Mouse (Mus musculus) frontal cortex, postnatal 36 days (tissue): Measurements from ENCODE around the gene Slc5a3.
A peak's percentile ranks its signal among the peaks of the same experiment; 100 is the strongest.
"Not testable (repeated sequence)": the region's sequence is repeated elsewhere in the genome, so short reads cannot be mapped to it uniquely, and the experiment has no call there.

Experiments used
- DNase-seq, 2 experiments: peaks; one replicate each; pipeline ENCODE4 v3.0.0; 2022; ENCODE audit warnings: low spot score in 2 of 2

The Slc5a3 gene

DNA sequence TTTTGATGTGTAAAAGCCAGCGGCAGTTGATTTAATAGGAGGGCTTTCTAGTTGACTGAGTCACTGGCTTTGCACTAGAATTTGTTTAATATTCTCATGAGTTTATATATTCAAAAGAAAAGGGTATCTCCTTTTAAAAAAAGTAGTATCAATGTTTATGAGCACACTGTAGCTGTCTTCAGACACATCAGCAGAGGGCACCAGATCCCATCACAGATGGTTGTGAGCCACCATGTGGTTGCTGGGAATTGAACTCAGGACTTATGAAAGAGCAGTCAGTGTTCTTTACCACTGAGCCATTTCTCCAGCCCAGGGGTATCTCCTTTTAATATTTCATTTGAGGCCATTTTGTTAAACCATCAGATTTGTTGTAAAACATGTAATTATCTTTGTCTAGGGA is 4.7 kb downstream of the Slc5a3 start:
- no peak for DNase-seq

DNA sequence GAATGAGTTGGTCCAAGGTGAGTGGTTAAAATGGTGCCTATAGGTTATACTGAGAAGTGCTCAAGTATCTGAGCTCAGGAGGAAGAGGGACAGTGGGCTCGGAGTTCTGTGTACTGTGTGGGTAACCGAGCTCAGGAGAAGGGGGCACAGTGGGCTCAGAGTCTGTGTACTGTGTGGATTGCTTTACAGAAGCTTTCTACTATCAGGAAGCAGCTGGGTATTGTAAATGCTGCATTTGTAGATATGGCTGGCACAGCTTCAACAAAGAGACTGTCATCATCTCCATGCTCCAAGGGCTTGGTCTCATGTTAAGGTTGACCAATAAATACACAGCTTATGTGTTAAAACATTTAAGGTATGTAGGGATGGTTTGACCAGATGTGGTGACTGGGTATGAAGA is 6.7 kb downstream of the Slc5a3 start:
- DNase-seq = no peak

DNA sequence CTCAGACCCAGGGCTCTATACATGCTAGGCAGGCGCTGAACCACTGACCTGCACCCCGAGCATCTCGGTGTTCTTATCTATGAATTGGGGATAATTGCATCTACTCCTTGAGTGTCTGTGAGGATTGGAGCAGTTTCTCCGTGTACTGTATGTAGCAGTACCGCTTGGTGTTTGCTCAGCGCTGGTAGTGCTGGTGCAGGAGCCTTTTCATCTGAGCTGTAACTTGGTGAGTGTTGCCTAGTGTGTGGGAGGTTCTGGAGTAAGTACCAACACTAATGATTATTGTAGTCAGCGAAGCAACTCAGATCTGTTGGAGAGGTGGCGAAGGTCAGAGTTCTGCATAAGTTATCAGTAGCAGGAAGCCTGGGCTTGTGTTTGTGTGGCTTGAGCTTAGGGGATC is 12.2 kb downstream of the Slc5a3 start:
- no peak for DNase-seq

DNA sequence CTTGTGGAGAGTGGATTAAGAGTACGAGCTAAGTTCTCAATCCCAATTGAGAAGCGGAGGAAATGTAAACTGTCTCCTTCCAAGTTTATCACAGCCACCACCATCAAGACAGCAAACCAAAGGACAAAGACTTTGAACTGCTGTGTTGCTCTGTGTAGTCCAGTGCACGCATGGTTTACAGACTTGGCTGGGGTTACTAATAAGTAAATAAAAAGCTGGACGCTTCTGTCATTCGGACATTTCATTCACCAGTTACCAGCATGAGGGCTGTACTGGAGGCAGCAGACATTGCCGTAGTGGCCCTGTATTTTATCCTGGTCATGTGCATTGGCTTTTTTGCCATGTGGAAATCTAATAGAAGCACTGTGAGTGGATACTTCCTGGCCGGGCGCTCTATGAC is 18.7 kb downstream of the Slc5a3 start:
- DNase-seq = no peak

DNA sequence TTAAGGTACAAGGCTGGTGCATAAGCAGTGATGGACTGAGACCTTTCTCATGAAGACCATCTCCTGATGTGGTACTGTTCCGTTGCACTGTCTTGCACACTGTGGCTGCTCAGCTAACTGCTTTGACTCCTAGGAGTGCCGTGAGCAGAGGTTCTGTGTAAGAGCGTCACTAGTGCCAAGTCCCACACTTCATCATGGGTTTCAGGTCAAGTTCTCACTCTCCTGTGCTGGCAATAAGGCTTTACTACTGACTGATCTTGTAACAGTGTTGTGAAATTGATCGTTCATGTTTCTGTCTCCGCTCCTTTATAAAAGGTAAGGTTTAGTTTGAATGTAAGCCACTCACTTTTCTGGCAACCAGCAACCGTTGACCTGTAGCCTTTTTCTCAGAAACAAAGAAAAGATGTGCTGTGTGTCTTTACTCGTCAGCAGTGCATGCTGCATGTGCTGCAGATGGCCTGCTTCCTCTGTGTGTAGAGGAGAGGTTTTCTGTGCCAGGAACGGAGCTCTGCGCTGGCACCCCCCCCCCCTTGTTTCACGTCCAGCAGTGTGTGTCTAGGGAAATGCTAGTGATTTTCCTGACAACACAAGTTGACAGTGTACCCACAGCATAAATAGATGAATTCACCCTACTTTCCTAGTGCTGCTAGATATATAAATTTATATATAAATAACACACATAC is 25.8 kb downstream of the Slc5a3 start:
- no peak for DNase-seq

DNA sequence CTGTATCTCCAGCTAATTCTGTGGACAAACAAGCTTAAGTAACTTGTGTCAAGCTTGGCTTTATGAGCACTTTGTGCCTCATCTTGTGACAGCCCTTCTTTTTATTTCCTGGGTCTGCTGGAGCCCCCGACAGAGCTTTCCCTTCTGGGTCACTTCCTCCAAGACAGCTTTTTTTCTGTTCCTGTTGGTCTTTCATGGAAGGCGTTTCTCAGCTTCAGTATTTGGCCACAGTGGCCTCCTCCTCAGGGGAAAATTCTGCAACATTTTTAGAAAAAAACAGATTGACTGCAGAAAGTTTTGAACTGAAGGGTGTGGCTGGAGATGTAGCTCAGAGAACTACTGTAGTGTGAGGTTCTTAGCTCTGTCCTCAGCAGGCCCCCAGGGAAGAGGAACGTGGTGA is 31.1 kb downstream of the Slc5a3 start:
- no peak for DNase-seq

DNA sequence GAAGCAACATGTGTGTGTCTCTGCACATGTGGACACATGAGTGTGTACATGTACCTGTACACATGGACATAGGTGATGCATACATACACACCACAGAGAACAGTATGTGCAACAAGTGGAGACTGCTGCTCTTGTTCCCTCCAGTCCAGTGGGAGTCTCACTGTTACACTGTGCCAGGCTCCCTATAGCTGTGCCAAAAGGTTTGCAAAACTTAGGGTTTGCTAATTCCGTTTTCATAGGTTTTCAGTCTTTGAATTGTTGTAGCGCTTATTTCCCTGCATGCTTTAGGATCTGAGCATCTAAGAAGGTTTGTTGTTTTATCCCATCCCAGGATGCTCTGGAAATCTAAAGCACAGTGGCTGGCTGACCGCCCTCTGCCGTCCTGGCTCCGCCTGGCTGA is 33.8 kb downstream of the Slc5a3 start:
- DNase-seq = no peak

DNA sequence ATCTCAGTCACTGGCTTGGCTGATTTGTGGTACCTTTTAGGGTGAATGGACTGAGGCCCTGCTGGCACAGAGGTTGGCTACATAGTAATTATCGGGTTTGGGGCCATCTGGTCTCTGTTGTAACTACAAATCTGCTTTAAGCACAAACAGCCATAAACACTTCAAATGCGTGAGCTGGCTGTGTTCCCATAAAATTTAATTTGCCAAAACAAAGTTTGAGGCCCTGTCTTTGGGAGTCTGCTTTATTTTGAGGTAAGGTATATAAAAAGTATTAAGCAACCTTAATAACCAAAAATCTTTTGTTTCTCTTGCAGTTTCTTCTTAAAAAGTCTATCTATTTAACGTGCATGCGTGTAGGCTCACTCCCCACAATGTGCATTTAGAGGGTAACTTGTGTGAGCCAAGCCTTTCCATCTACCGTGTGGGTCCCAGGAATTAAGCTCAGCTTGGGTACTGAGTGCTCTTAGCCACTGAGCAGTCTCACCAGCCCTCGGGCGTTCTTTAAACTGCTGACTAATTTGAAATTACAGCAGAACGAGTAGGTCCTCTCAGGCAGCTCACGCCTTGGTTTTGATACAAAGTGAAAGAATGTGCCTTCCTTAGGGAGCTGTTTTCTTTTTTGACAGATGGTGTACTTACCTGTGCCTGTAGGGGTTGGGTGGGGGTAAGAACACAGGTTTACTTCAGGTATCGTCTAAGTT is 40.4 kb downstream of the Slc5a3 start:
- DNase-seq = no peak

DNA sequence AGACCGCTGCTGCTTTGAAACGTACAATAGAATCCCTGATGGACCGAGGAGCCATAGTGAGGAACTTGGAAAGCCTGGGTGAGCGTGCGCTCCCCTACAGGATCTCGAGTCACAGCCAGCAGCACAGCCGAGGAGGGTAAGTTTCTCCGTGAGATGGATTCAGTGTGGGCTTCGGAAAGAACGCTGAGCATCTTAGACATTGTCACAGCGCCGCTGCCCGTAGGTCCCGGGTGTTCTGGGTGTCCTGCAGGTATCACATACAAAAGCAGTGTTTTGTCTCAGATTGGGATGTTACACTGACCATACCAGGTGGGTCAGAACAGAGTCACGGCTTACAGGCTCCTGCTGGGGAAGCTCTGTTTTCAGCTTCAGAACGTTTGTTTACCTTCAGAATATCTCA is 41.5 kb downstream of the Slc5a3 start:
- no peak for DNase-seq

DNA sequence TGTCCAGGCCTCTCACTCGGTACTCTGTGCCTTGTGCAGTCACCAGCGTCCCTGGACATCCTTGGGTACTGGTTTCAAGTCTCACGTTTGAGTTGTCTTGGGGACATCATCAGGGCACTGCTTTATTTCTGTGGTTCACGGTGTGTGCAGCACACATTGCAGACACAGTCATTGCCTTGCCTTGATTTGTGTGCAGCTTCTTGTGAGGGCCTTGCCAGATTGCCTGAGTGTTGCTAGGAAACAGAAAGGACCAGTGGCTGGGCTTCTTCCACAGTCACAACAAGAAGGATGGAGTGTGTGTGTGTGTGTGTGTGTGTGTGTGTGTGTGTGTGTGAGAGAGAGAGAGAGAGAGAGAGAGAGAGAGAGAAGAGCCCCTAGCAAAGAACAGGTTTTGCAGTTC is 42.0 kb downstream of the Slc5a3 start:
- DNase-seq = peak in 1 of 2 experiments; percentile 50

DNA sequence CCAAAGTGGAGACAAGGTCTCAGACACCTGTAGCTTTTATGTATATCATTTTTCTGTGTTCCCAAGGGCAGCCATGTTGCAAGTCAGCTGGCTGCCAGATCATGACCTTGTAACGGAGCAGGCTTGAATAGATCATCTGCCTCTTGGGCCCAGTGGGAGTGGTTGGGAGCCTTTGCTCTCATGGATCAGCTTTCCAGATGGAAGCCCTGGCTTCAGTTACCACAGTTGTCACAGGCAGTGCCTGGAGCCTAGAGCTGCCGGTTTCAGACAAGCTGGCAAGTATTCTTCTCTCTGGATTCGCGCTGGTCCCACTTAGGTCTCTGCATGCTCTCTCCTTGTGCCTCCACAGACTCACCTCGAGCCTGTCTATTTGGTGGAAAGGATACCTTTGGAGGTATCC is 44.0 kb downstream of the Slc5a3 start:
- DNase-seq = no peak

DNA sequence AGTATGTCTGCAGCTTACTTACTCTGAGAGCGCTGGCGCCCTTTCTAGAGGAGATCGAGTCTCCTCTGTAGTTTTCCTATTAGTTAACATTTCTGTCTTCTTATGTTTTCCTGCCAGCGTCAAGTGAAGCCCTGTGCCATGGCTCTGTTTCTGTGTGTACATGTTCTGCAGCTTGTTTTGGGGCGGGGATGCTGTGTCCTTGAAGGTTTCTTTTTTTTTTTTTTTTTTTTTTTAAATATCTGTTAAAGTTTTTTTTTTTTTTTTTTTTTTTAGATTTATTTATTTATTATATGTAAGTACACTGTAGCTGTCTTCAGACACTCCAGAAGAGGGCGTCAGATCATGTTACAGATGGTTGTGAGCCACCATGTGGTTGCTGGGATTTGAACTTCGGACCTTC is 44.8 kb downstream of the Slc5a3 start:
- not testable (repeated sequence) for DNase-seq

DNA sequence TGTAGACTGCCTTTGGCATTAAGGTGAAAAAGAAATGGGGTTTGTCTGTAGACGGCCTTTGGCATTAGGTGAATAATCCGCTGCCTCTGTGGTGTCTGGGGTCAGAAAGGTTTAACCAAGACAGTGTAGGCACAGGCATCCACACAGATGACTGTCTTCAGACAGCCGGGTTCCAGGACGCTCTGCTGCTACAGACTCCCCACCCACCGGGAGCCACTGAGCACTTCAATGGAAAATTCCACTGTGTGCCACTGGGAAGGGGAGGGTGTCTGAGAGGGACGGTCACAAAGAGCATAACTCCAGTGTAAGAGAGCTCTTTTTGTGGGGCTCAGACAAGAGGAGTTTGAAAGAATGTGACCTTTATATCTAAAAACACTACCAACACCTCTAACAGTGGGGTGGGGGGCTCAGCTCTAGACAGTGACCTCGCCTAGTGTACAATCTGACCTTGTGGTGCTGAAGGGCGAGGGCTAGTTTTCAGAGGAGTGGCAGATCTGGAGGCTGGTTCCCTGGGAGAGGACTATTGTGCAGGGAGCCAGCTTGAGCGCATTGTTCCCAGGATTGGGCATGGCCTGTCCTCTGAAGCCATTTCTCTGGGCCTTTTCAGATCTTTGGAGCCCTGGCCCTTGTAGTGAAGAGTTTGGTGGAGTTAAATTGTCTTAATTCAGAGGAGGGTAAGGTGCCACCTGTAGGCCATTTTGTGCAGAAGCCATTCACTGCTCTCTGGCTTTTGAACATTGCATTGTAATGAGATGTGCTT is 45.6 kb downstream of the Slc5a3 start:
- DNase-seq = no peak

DNA sequence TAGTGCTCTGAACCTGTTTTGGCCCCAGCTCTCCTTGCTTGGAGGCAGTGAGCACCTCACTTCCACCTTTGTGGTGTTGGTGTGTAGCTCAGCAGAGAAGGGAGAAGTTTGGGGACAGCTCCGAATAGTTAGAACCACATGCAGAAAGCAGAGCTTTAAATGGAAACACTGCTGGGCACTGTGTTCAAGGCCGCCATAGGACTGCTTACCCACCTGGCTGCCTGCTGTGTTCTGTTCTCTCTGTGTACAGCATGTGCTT is 46.1 kb downstream of the Slc5a3 start:
- no peak for DNase-seq

DNA sequence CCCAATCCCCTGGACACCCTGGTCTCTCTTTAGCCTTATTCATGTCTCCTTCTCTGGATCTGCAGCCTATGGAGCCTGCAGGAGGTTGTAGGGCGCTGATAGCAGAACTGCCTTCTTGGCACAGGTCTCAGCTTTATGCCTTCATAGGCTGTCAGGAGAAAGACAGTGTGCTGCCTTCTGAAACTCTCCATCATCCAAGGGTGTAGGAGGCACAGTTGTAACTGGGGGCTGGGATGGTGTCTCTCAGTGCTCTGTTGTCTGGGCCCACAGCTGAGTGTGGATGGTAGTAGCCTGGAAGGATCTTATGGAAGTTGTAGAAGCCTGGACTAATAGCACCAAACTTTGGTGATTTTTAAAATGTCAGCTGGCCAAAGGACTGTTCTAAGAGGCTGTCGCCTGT is 46.8 kb downstream of the Slc5a3 start:
- no peak for DNase-seq

DNA sequence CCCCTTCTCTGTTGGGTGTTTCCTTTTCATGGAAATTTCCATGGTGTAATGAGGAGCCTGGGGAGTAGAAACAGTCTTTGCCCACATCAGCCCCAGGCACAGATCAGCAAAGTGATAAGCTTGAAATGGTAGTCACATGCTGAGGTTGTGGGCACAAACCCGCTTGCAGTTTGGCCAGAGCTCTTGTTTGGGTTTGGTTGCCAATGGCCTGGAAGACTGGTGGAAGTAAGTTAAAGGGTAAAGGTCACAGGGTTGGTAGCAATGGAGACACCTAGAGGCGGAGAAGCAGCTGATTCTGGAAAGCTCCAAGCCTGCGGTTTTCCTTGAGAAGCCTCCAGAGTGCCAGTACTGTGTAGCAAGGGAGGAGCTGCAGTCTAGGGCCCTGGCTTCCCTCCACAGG is 47.5 kb downstream of the Slc5a3 start:
- DNase-seq = no peak

DNA sequence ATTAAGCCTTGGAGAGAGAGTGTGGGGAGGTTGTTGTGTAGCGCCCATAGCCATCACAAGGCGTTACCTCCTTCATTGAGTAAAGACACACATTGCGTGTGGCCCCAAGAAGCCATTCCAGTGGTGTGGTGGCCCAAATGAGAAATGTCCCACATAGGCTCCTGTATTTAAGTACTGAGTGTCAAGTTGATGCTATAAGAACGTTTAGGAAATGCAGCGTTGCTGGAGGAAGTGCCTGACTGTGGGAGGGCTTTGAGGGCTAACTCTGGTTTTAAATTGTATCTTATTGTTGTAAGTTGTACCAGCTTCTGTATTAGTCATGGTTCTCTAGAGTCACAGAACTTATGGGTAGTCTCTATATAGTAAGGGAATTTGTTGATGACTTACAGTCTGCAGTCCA is 49.2 kb downstream of the Slc5a3 start:
- no peak for DNase-seq

DNA sequence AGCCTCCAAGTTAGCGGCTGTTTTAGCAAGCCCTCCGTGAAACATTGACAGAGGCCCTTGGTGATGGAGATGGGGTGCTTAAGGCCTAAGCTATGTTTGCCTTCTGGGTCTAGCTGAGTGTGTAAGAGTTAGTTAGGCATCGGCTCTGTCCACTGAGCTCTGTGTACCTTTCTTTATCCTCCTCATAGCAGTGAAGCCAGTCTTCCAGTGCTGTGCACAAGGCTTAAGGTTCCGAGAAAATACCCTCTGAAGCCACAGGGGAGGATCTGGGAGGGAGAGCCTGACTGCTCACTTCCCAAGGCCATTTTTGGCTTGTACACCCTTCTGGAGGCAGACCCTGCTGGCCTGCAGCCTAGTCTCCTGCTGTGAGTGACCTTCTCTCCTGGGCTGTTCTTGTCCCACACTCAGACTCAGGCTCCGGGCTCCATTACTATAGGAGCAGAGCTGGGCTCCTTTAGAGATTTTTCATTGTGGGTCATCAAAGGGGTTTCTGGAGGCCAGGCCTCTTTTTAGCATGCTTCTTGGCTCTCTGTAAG is 56.7 kb downstream of the Slc5a3 start:
- no peak for DNase-seq

DNA sequence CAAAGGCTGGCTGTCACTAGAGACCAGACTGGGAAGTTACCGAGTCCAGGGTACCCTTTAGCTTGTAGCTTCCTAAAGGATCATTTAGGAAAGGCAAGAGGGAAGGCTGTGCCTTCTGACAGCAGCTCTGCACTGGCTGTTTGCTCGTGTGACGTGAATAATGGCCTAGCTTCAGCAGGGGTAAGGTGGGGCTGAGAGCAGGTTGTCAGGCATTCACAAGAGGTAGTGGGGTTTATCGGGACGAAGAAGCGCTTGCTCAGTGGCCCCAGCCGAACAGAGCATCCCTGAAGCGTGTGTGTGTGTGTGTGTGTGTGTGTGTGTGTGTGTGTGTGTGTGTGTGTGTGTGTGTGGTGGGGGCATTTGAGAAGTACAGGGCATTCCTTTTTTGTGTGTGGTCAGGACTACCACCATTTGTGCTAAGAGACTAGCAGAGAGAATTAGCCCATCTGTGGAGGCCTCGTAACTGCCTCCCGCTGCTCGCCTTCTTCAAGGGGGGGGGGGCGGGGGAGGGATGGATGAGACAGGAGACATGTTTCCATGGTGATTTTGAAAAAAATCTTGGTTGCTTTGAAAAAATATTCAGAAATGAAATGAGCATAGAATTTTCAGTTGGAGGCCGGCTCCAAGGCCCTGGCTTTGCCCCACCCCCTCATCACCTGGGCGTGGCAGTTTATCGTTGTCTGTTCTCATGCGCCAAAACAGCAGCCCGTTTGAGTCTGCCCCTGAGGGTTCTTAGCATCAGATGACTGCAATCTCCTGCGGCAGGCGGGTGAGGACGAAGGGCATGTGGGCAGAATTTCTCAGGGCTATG is 57.7 kb downstream of the Slc5a3 start:
- peak; percentile 64 to 70 for DNase-seq

DNA sequence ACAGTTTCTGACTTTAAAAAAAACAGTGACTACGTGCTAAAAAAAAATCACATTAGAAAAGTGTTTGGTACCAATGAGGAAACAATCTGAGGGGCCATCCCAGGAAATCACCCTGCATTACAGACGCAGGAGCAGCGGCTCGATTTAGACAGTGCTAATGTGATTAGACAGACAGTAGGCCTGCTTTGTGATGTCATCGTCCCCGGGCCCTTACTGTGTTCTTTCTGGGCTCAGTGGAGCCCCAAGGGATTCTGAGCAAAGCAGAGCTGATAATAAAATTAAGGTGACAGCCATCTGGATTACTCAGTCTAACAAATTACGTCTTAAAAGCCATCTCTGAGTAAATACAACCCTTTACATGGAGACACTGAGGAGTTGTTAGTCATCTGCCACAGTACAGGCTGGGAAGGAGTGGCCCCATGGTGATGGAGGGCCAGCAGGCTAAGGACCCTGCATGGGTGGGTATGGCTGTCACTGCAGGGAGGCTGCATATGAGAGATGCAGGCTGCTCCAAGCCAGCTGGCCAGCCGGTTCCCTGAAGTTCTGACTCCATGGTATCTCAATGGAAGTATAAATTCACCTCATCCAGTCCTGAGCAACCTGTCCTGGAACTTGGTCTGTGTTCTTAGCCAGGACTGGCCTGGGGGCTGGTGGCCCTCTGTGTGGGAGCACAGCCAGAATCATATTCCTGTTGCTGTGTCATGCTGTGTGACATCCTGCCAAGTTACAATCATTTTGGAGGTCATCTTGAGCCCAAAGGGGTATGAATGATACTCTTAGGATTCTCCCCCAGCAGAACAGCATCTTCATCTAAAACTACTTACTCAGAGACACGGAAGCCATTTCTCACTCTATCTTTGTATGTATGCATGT is 59.5 kb downstream of the Slc5a3 start:
- no peak for DNase-seq

DNA sequence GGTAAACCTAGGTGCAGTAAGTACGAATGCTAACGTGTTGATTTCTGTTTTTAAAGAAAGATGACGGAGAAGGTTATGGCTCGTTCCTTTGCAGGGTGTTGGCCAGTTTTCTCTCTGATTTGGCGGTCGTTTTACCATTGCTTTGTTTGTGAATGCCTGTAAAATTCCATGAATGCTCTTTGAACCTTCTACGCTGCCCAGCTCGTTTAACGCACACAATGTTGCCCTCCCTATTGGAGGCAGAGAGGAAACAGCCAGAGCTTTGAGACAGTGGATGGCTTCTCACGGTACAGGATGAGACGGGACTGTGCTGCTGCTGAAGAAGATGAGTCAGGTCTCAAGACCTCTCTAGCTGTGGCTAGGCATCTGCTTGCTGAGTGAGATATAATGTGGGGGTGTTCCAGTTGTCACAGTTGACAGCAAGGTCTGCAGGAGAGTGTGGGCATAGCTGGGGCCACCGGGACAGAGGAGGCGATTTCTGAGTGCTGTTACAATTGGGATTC is 60.9 kb downstream of the Slc5a3 start:
- DNase-seq = no peak
